Mouse (Mus musculus): ENCODE measurements around the gene Cacnb3.

- no peak for TF ChIP-seq CTCF (IDR thresholded peaks at IDR 0.05)
- no peak for TF ChIP-seq EP300 (IDR thresholded peaks at IDR 0.05)
These were observed 45.1 kb downstream of the Cacnb3 start for GRCm38 (mm10) chr15:98675634-98676250.

All from lung, postnatal 0 days (tissue).